Mouse (Mus musculus): ENCODE measurements around the gene Cars2. TPM values are rescaled to one million over a fixed set of nuclear protein-coding genes. Genes with fewer than 3 reads are reported as not detected.

The Cars2 gene
- polyA plus RNA-seq, 1 experiment from 2014 or later = 22.2 TPM

DNA sequence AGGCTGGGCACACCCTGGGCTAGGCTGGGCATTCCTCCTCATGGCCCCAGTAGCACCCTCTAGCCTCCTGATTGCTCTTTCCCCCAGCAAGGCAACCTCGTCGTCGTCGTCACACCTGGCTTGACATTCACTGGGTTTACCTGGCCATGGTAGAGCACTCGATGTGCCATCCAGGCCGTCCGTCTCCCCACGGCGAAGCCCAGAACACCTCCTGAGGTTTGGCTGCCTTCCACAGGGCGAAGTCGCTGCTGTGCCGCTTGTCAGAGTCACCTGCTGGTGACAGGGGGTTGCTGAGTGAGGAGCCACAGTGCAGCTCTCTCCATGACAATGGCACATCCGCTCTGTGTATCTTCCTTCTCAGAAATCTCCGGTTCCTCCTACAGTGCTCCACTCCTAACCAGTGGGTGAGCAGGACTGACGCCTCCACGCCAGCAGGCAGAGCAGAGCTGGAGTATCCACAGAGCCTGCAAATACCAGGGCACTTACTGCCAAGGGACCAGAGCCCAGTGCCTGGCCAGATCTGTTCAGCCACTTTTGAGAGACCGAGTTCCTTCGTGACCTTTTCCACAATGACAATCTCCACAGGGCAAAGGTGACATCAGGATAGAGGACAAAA, 20.3 kb downstream of the Cars2 start:
- 86% methylated on average over 18 of the region's 18 CpGs for WGBS (ENCODE audit: insufficient replicate concordance)
- peaks cover 81% of the 10 kb centered on the region for H3K36me3 ChIP-seq
- no peak overlapping the region for H3K4me2 ChIP-seq
- no peak overlapping the region for H3K9ac ChIP-seq
- no peak overlapping the region for H3K27ac ChIP-seq
- H3K27me3 ChIP-seq (replicated peaks) = no peaks in the 10 kb centered on the region
- no peak overlapping the region for H3K4me3 ChIP-seq
- no peaks in the 10 kb centered on the region for H3K9me3 ChIP-seq (replicated peaks)
- peak; percentile 51; the same call in 1 of the 2 replicates for ATAC-seq
- H3K4me1 ChIP-seq = peaks cover 4% of the 10 kb centered on the region; the same call in 1 of the 2 replicates

DNA sequence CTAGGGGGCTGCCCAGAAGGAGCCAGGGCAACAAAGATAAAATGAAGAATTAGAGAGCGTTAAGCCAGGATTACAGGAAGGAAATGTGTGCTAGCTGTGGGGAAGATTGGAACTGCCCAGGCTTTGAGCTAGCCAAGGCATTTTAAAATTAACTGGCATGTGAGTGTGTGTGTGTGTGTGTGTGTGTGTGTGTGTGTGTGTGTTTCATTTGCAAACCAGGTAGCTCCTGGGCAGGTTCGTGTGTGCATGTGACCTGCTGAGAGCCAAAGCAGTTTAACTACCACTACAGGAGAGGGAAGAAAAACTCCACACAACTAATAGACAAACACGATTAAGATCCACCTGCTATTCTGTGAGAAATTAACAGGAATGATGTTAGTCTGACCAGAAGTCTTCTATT, 27.3 kb downstream of the Cars2 start:
- Histone ChIP-seq H3K36me3 (peaks cover 80% of the 10 kb centered on the region), H3K4me2 (no peak overlapping the region)

DNA sequence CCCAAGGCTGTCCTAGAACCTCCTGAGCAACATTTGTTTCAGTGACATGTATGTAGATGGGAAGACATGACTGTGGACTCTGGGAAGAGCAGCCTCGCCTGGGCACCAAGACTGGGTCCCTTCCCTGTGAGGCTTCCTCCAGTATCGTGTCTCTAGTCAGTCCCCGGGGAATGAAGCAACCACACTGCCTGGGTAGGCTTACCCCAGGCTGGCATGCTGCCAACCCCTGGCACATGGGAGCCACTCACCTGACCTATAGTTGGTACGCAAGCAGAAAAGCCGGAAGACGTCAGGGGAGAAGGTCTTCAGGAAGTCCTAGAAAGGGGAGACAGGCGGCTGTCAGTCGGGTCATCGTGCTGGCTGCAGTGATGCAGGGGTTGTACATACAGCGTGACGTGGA, 31.9 kb downstream of the Cars2 start:
- ATAC-seq = no peak
- Histone ChIP-seq H3K4me2 (no peak overlapping the region), H3K4me1 (peaks cover 19% of the 10 kb centered on the region), H3K27ac (no peak overlapping the region), H3K9me3 (replicated peaks) (no peaks in the 10 kb centered on the region), H3K27me3 (replicated peaks) (no peaks in the 10 kb centered on the region), H3K9ac (no peak overlapping the region), H3K36me3 (peaks cover 91% of the 10 kb centered on the region), H3K4me3 (no peak overlapping the region)
- WGBS (ENCODE audit: insufficient replicate concordance) = 85% methylated on average over 11 of the region's 11 CpGs

More for the DNA sequence above, 27.3 kb downstream of the Cars2 start:
- Histone ChIP-seq H3K27me3 (replicated peaks) (no peaks in the 10 kb centered on the region), H3K9me3 (replicated peaks) (no peaks in the 10 kb centered on the region), H3K27ac (no peak overlapping the region), H3K4me1 (no peaks in the 10 kb centered on the region), H3K4me3 (no peak overlapping the region), H3K9ac (no peak overlapping the region)
- no peak for ATAC-seq
- 67% methylated on average over 3 of the region's 3 CpGs for WGBS (ENCODE audit: insufficient replicate concordance)

DNA sequence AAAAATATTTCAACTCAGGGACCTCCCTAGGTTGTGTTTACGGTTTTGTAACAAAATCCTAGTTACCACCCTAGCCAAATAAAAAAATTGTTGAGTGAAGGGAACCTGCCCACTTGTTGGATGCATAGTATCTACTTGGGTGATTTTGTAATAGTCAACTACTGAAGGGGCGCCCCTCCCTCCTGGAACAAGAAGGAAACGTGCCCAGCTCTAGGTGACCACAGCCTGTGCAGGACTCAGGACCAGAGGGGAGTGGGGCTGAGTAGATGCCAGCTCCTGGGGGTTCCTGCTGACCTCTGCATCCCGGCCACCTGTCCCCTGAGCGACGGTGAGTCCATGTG, 32.6 kb downstream of the Cars2 start:
- no peak for ATAC-seq
- H3K27ac ChIP-seq = no peak overlapping the region
- H3K36me3 ChIP-seq = peaks cover 92% of the 10 kb centered on the region
- peaks cover 25% of the 10 kb centered on the region for H3K4me1 ChIP-seq
- no peak overlapping the region for H3K4me2 ChIP-seq
- H3K9me3 ChIP-seq (replicated peaks) = no peaks in the 10 kb centered on the region
- no peak overlapping the region for H3K9ac ChIP-seq
- 83% methylated on average over 6 of the region's 6 CpGs for WGBS (ENCODE audit: insufficient replicate concordance)
- no peaks in the 10 kb centered on the region for H3K27me3 ChIP-seq (replicated peaks)
- no peak overlapping the region for H3K4me3 ChIP-seq

DNA sequence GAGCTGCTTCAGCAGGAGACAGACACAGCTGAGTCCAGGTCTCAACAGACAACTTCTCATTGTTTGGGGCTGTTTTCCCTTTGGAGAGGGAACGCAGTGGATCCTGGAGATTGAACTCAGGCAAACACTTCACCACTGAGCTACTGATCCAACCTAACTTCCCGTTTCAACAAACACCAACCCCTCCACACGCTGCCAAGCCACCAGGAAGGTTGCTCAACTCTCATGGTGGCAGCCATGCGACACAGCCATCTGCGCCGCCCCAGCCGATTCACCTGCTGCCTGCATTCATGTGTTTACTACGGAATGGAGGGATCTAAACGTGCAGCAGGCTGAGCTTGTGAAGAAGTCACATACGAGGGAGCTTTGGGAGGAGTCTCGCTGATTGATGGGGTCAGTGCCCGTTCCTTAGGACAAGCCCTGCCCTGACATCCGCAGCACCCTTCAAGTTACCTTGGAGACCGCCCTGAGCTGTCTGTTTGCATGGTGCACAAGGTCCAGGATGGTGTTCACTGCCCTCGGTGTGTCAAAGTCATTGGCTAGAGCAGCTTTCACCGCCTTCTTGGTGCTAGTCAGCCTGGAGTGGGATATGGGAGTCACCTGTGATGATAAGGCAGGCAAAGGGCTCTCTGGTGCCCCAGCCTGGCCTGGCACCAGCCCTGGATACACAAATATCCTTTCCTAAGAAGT, 33.1 kb downstream of the Cars2 start:
- WGBS (ENCODE audit: insufficient replicate concordance) = 80% methylated on average over 16 of the region's 16 CpGs
- Histone ChIP-seq H3K4me1 (peaks cover 30% of the 10 kb centered on the region), H3K9ac (no peak overlapping the region), H3K9me3 (replicated peaks) (no peaks in the 10 kb centered on the region), H3K27me3 (replicated peaks) (no peaks in the 10 kb centered on the region), H3K36me3 (peaks cover 92% of the 10 kb centered on the region), H3K27ac (no peak overlapping the region), H3K4me2 (no peak overlapping the region), H3K4me3 (no peak overlapping the region)
- ATAC-seq = no peak

DNA sequence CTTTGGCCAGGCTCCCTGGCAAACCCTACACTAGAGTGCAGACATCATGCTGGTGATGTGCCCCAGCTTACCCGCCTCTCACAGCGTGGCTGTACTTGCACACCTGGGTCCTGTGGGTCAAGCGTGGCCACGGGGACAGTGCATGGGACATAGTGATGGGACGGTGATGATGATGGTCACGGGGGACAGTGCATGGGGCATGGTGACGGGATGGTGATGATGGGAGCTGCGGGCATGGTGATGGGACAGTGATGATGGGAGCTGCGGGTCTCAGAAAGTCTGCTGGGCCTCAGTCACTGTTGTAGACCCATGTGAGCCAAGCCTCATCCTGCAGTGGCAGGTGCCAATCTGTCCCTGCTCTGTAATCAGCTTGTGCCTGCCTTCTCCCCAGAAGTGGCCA, 34.3 kb downstream of the Cars2 start:
- Histone ChIP-seq H3K4me3 (no peak overlapping the region), H3K9ac (no peak overlapping the region), H3K36me3 (peaks cover 92% of the 10 kb centered on the region), H3K27me3 (replicated peaks) (no peaks in the 10 kb centered on the region), H3K9me3 (replicated peaks) (no peaks in the 10 kb centered on the region), H3K4me1 (peaks cover 43% of the 10 kb centered on the region), H3K27ac (no peak overlapping the region), H3K4me2 (no peak overlapping the region)
- WGBS (ENCODE audit: insufficient replicate concordance) = 85% methylated on average over 9 of the region's 9 CpGs
- ATAC-seq = no peak

DNA sequence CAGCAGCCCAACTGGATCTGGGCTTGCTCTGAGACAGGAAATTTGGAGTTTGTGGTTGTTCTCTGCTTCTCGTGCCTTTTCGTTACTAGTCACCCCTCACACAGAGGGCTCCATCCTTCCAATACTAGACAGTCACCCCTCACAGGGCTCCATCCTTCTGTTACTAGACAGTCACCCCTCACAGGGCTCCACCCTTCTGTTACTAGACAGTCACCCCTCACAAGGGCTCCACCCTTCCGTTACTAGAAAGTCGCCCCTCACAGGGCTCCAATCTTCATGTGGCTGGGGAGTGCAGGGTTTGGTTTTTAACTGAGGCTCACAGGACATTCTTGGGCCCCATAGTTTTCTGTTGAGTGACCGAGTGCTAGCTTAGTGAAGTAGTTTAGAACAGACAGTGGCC, 37.3 kb downstream of the Cars2 start:
- no peaks in the 10 kb centered on the region for H3K9me3 ChIP-seq (replicated peaks)
- peak overlapping the region; percentile 44; the same call in 1 of the 2 replicates for H3K9ac ChIP-seq
- H3K4me1 ChIP-seq = peaks cover 43% of the 10 kb centered on the region
- ATAC-seq = peak; percentile 59
- peak overlapping the region; percentile 84 for H3K27ac ChIP-seq
- peaks cover 99% of the 10 kb centered on the region for H3K36me3 ChIP-seq
- H3K27me3 ChIP-seq (replicated peaks) = no peaks in the 10 kb centered on the region
- H3K4me2 ChIP-seq = peak overlapping the region; percentile 48
- 0 out of 2 replicates have a peak overlapping the region, but pooled peaks have one; percentile 7 for H3K4me3 ChIP-seq
- 47% methylated on average over 5 of the region's 5 CpGs for WGBS (ENCODE audit: insufficient replicate concordance)

DNA sequence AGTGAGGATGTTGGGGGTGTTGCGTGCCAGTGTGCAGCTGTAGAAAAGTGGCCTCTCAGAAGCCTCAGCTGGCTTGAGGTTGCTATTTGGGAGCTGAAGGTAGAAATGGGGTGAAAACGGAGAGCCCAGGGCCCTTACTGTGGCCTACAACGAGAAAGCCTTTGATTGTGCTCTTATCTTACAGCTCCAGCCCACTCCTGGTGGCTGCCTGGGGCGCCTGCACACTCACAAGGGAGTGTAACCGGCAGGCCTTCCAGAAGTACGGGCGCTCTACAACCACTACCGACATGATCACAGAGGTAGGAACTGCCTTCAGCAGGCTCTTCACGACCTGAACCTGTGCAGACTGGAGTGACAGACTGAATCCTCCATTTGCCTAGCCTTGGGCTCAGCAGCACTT, 37.9 kb downstream of the Cars2 start:
- no peaks in the 10 kb centered on the region for H3K9me3 ChIP-seq (replicated peaks)
- 0 out of 2 replicates have a peak overlapping the region, but pooled peaks have one; percentile 7 for H3K4me3 ChIP-seq
- H3K4me1 ChIP-seq = peaks cover 48% of the 10 kb centered on the region
- peaks cover 99% of the 10 kb centered on the region for H3K36me3 ChIP-seq
- H3K27me3 ChIP-seq (replicated peaks) = no peaks in the 10 kb centered on the region
- H3K9ac ChIP-seq = peak overlapping the region; percentile 44
- WGBS (ENCODE audit: insufficient replicate concordance) = 28% methylated on average over 9 of the region's 9 CpGs
- peak overlapping the region; percentile 48 for H3K4me2 ChIP-seq
- H3K27ac ChIP-seq = peak overlapping the region; percentile 84
- peak; percentile 88 for ATAC-seq

DNA sequence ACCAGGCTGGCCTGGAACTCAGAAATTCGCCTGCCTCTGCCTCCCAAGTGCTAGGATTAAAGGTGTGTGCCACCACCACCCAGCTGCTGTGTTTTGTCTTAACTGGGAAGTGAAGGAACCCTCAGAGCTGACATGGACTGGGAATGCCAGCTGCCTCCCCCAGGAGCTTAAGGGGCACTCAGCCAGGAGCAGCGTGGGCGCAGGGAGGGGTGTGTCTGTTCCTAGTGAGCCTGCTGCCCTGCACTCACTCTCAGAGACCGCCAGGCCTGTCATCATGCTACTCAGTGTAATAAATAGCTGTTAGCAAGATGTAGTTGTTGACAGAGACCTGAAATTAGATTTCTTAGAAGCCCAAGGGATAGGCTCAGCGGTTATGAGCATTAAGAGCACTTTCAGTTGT, 39.6 kb downstream of the Cars2 start:
- ATAC-seq = no peak
- Histone ChIP-seq H3K9me3 (replicated peaks) (no peaks in the 10 kb centered on the region), H3K4me2 (no peak overlapping the region), H3K27me3 (replicated peaks) (no peaks in the 10 kb centered on the region), H3K36me3 (peaks cover 99% of the 10 kb centered on the region), H3K9ac (no peak overlapping the region), H3K27ac (no peak overlapping the region), H3K4me3 (no peak overlapping the region), H3K4me1 (peaks cover 48% of the 10 kb centered on the region)
- 88% methylated on average over 5 of the region's 5 CpGs for WGBS (ENCODE audit: insufficient replicate concordance)

DNA sequence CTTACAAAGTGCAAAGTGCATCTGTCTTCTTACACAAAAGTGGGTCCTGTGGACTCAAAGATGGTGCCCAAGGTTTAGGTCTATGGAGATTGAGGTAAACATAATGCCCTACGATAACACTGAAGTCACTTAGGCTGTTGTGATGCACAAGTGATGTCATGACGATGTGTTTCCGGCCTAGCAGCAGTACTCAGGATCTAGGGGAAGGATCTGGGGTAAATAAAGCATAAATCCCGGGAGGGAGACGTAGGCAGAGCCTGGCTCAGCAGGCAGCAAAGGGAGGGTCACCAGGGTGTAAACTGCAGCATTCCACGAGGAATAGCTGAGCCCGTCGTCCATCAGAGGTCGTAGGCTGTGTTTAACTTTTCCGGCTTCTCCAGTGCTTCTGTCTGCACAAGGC, 41.7 kb downstream of the Cars2 start:
- Histone ChIP-seq H3K4me1 (peaks cover 31% of the 10 kb centered on the region), H3K4me3 (no peak overlapping the region), H3K27me3 (replicated peaks) (no peaks in the 10 kb centered on the region), H3K9ac (no peak overlapping the region), H3K27ac (no peak overlapping the region), H3K9me3 (replicated peaks) (no peaks in the 10 kb centered on the region), H3K4me2 (no peak overlapping the region), H3K36me3 (peaks cover 99% of the 10 kb centered on the region)
- ATAC-seq = no peak
- WGBS (ENCODE audit: insufficient replicate concordance) = 84% methylated on average over 10 of the region's 10 CpGs

DNA sequence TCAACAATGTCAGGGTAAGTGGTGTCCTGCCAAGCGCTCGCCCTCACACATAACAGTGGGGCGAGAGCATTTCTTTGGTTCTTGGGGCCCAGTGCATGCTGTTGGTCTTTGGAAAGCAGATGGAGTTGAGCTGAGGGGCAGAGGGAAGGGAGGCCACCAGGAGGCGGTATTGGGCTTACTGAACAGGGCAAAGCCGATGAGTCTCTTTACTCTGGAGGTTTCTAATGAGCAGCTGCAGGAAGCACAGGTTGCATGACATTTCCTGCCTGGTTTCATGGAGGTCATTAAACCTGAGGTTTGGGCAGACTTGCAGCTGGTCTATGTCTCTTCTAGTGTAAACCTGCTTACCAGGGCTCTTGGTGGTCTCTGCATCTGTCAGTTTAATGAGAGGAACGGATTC, 43.8 kb downstream of the Cars2 start:
- 70% methylated on average over 6 of the region's 6 CpGs for WGBS (ENCODE audit: insufficient replicate concordance)
- H3K9ac ChIP-seq = no peak overlapping the region
- peaks cover 99% of the 10 kb centered on the region for H3K36me3 ChIP-seq
- no peak overlapping the region for H3K4me2 ChIP-seq
- no peaks in the 10 kb centered on the region for H3K9me3 ChIP-seq (replicated peaks)
- peaks cover 11% of the 10 kb centered on the region for H3K4me1 ChIP-seq
- H3K27ac ChIP-seq = no peak overlapping the region
- H3K27me3 ChIP-seq (replicated peaks) = no peaks in the 10 kb centered on the region
- ATAC-seq = no peak
- no peak overlapping the region for H3K4me3 ChIP-seq

DNA sequence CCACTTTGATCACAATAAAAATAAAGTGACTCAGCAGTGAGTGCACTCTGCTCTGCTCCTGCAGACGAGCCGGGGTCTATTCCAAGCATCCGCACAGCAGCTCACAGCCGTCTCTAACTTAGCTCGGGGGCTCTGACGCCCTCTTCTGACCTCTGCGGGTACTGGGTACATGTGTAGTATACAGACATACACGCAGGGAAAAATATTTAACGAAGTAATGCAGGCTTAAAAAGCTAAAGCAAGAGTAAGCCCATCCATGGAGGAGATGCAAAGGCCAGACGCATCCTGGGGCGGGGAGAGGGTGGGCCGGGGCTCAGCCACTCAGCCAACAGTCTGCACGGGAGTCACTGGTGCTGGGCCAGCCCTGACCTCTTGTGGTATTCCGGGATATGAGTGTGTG, 44.5 kb downstream of the Cars2 start:
- H3K27me3 ChIP-seq (replicated peaks) = no peaks in the 10 kb centered on the region
- 77% methylated on average over 14 of the region's 14 CpGs for WGBS (ENCODE audit: insufficient replicate concordance)
- peaks cover 99% of the 10 kb centered on the region for H3K36me3 ChIP-seq
- no peak overlapping the region for H3K4me3 ChIP-seq
- H3K27ac ChIP-seq = no peak overlapping the region
- no peak overlapping the region for H3K4me2 ChIP-seq
- H3K4me1 ChIP-seq = peaks cover 5% of the 10 kb centered on the region; the same call in 1 of the 2 replicates
- no peak for ATAC-seq
- H3K9me3 ChIP-seq (replicated peaks) = no peaks in the 10 kb centered on the region
- no peak overlapping the region for H3K9ac ChIP-seq
